Mouse (Mus musculus) liver, embryonic 14.5 days (tissue): Measurements from ENCODE around the gene Coq8a.

ENCODE experiments used
- CTCF ChIP-seq: IDR thresholded peaks from 2 replicates; pipeline ENCODE4 v1.5.1; 2016; ENCODE audit warnings: antibody characterized with exemption, low read depth, control low read depth
- EP300 ChIP-seq: IDR thresholded peaks from 2 replicates; pipeline ENCODE4 v1.6.1; 2016; ENCODE audit warnings: antibody characterized with exemption, low read depth

DNA sequence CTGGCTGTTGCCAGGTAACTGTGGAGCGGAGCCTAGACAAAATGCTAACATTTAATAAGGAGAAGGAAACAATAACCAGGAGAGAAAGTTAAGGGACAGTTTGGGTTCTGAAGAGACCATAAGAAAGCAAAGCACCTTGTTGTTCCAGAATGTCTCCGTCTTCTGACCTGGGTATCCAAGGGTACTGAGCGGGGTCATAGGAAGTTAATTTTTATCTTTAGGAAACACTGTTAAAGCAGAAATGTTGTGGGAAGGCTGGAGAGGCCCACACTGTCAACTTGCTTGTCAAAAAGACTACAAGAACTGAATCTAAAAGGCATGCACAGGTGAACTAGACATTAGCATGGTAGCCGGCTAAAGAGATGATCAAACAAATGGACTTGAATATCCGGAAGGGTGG is 13.5 kb upstream of the Coq8a start:
- no peak for TF ChIP-seq CTCF
- TF ChIP-seq EP300, result no peak
